Mouse (Mus musculus) brain, embryonic 14.5 days (tissue): ENCODE measurements around the gene Lefty2. TPM values are rescaled to one million over a fixed set of nuclear protein-coding genes. Genes with fewer than 3 reads are reported as not detected.
A peak's percentile ranks its signal among the peaks of the same experiment; 100 is the strongest.

Source experiments
- DNase-seq: peaks from one replicate; pipeline ENCODE4 v3.0.0-alpha.2; 2011; ENCODE audit warnings: low read depth
- CTCF ChIP-seq: fragments of 200-500 bp; IDR thresholded peaks from 2 replicates; pipeline ENCODE4 v1.5.1; 2012; ENCODE audit warnings: inconsistent platforms, mild to moderate bottlenecking, moderate library complexity, borderline replicate concordance; ENCODE audit not compliant: insufficient read depth, insufficient read length; ENCODE audit errors: extremely low read depth
- POLR2A ChIP-seq: fragments of 200-500 bp; IDR thresholded peaks from 2 replicates; pipeline ENCODE4 v1.6.1; 2012; ENCODE audit warnings: mild to moderate bottlenecking, inconsistent platforms, borderline replicate concordance; ENCODE audit not compliant: poor library complexity, insufficient read depth, insufficient read length, severe bottlenecking; ENCODE audit errors: extremely low read depth
- polyA plus RNA-seq: library from polyadenylated mRNA; depleted of rRNA; stranded (reverse); fragments of >200 nt; gene quantifications from 2 replicates; pipeline ENCODE4 v1.2.3, GENCODE M21; 2012

Lefty2 gene
- polyA plus RNA-seq, 1 experiment, result 1.4 TPM

DNA sequence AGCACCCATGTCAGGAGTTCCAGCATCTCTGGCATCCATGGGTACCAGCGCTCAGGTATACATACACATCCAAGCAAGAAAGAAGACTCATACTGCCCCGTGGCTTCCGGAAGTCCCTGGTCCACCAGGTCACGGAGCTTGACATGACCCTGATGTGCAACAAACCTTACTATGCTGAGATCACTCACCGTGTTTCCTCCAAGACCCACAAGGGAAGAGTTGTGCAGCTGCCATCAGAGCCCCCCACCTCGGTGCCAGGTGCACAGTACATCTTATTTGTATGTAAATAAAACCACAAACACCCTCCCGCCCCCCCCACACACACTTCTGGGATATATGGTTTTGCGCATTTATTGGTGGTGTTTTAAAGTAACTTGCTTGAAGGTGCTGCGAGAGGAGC, 17.8 kb upstream of the Lefty2 start:
- DNase-seq, result no peak
- TF ChIP-seq CTCF (no peak), POLR2A (no peak)

DNA sequence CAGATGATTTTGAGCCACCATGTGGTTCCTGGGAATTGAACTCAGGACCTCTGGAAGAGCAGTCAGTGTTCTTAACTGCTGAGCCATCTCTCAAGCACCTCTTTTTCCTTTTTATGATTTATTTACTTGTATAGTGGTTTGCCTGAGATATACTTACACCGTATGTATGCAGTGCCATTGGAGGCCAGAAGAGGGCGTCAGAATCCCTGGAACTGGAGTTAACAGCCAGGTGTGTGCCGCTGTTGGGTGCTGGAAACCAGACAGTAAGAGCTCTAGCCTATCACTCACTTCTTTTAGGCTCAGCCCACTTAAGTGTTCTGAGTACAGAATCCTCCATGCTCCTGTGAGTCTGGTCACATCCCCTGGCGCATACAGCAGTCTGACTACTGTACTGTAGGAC, 15.4 kb upstream of the Lefty2 start:
- DNase-seq, result no peak
- TF ChIP-seq POLR2A (no peak), CTCF (no peak)

DNA sequence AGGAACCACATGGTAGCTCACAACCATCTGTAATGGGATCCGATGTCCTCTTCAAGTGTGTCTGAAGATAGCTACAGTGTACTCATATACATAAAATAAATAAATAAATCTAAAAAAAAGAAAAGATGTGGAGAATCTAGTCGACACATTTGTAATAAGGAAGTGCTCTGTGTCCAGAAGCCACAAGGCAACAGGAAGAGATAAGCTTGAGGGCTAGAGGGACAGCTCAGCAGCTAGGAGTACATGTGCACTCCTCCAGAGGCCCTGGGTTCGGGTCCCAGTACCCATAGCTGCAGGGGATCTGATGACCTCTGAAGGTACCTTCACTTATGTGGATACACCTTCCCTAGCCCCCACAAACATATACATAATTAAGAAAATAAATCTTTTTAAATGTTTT, 11.1 kb upstream of the Lefty2 start:
- DNase-seq, result no peak

DNA sequence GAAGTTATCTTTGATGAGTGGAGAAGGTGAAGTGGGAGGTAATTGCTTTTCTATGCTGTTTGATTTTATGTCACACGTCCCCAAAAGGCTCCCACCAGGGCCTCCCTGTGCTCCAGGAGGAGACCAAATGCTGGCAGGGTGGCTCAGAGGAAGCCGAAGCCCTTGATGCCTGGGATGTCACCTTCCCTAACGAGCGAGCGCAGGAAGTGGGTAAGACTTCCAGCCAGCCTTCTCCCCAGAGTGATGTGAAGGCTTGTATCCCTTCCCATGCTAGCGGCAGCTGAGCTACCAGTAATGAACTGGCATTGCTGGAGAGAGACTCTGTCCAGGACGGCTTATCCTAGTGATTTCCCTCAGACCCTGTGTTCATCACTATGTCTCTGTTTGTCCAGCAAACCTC, 9.2 kb upstream of the Lefty2 start:
- TF ChIP-seq POLR2A (no peak), CTCF (no peak)
- DNase-seq, result no peak

More for the DNA sequence above, 11.1 kb upstream of the Lefty2 start:
- no peak for TF ChIP-seq POLR2A
- no peak for TF ChIP-seq CTCF

DNA sequence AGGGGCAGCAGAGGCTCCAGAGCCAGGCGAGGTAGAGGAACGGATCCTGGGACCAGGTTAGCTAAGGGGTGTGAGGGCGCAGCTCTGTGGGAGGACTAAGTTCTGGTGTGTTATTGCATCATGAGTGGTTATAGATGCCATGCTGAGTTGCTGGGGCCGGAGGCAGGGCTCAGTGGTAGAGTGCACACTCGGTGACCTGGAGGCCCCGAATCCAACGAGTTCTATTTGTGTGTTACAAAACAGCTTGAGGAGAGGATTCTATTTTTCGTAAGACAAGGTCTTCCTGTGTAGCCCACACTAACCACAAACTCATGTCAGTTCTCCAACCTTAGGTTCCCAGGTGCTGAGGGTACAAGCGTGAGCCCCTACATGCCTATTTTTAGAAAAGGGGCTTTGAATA, 8.4 kb upstream of the Lefty2 start:
- no peak for TF ChIP-seq CTCF
- no peak for TF ChIP-seq POLR2A
- DNase-seq, result no peak

DNA sequence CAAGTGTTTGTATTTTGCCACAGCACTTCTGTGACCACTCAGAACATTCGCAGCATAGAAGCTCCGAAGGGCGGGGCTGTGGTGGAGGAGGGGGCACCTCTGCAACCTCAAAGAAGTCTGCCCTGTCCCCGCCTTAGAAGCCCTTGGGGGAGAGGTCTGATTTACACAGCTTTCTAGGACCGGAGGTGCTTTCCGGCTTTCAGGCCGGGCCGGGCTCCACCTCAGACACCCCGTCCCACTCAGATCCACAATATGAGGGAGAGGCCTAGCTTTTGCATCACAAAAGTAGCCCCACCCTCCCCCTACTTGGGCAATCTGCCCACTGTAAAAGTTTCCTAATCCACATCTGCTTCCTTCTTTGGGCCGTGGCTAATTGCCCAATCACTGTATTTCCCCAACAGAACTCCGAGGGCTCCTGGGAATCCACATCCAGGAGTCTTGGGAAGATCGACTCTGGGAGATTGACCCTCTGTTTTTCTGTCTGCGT, 4.3 kb upstream of the Lefty2 start:
- TF ChIP-seq CTCF, result no peak
- no peak for TF ChIP-seq POLR2A
- DNase-seq, result peak; percentile 74

DNA sequence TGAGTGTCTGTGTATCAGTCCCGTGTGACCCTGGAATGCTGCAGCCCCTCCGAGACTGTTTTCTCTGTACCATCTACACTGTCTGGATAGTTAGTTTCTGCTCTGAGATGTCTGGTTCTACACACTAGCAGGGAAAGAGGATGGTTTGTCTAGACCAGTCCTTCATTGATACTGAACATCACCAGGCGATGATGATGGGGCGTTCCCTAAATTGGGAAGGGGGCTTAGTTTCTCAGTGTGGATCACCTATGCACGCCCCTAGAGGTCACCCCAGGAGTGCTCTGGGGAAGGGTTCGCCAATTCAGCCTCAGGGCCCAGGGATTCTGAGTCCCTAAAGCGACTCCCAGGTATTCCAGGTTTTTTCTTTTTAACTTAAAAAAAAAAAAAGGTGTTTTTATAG, 3.7 kb upstream of the Lefty2 start:
- TF ChIP-seq POLR2A (no peak), CTCF (no peak)
- DNase-seq, result no peak

DNA sequence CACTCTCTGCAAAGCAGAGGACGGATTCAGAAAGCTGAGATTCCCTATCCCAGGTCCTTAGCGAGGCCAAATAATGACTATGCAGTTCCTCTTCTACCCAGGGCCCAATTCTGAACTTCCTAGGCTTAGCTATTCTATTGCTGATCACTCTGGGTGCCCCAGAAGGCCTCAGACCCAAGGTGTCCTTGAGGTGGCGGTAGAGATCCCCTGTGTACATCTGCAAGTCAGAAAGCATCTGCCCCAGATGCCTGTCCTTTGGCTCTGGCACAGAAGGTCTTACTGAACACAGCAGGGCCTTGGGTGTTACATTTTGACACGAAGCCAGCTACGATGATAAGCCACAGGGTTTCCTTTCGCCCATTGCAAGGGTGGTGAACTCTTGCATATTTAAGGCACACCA, 3.1 kb upstream of the Lefty2 start:
- TF ChIP-seq CTCF, result peak; percentile 20; the same call in 1 of the 2 replicates
- no peak for TF ChIP-seq POLR2A
- DNase-seq, result no peak

DNA sequence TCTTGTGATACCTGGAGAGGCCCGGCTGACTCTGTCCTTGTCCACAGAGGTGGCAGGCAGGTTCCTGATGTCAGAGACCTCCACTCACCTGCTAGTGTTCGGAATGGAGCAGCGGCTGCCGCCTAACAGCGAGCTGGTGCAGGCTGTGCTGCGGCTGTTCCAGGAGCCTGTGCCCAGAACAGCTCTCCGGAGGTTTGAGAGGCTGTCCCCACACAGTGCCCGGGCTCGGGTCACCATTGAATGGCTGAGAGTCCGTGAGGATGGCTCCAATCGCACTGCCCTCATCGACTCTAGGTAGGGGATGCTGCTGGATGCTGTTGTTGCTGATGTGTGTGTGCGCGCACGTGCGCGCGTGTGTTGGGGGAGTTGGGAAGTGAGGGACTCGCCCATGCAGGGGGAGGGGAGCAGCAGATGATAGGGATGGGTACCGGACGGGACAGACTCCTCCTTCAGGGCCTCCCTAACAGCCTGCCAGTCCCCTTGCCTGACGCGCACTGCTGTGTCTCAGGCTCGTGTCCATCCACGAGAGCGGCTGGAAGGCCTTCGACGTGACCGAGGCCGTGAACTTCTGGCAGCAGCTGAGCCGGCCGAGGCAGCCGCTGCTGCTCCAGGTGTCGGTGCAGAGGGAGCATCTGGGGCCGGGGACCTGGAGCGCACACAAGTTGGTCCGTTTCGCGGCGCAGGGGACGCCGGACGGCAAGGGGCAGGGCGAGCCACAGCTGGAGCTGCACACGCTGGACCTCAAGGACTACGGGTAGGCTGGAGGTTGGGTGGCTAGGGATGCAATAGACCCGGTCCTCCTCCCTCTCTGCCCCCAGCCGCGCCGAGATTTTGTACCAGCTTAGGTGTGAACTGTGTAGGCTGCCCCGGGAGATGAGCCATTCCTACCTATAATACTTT, 1.4 kb downstream of the Lefty2 start:
- DNase-seq, result peak; percentile 11

DNA sequence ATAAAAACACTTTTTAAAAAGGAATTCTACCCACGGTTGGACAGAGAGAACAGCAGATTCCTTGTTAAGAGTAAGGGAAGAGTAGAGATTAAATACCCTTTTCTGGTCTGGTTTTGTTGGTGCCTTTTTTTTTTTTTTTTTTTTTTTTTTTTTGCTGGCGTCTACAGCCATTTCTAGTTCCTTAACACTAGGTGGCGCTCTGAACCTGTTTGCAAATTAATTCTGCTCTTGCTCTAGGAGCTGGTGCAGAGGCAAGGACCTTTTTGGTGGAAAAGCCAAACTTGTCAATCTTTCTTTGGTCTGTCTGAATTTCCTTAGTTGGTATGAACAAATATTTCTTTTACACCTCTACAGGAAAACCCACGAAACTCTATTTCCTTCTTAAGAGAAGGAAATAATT, 8.2 kb downstream of the Lefty2 start:
- DNase-seq, result peak; percentile 83
- TF ChIP-seq POLR2A (no peak), CTCF (peak; percentile 62; the same call in 1 of the 2 replicates)

DNA sequence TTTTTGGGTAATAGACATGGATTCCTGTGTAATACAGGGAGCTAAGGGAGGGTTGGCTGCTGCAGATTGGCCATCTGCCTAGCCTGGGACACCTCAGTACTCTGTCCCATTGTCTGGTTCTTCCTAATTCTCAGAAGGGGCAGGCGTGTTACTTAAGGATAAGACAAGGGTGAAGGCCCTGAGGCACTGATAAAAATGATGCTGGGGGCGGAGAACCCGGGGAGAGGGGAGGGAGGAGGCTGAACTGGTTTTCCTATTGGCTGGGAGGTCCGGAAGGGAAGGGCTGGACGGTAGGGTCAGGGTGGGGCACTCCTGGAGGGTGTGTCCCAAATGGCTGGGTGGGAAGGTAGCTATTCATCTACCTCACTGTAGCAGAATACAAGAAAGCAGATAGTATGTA, 10.0 kb downstream of the Lefty2 start:
- TF ChIP-seq CTCF (no peak), POLR2A (no peak)
- DNase-seq, result no peak

DNA sequence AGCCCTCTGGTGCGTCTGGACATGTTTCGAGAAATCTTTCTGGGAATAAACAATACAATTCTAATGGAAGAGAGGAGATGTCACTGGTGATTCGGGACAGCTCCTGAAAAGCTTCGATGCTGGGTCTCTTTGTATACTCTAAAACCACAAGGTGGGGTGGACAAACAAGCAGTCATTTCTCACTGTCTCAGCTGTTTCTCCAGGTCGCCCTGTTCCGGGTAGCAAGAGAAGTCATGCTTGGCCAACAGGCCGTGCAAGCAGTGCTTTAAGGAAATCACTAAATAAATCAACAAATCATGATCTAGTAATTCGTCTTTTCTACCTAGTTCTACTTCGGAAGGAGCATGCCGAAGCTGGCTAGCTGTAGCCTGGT, 10.7 kb downstream of the Lefty2 start:
- no peak for TF ChIP-seq CTCF
- TF ChIP-seq POLR2A, result no peak
- DNase-seq, result no peak

DNA sequence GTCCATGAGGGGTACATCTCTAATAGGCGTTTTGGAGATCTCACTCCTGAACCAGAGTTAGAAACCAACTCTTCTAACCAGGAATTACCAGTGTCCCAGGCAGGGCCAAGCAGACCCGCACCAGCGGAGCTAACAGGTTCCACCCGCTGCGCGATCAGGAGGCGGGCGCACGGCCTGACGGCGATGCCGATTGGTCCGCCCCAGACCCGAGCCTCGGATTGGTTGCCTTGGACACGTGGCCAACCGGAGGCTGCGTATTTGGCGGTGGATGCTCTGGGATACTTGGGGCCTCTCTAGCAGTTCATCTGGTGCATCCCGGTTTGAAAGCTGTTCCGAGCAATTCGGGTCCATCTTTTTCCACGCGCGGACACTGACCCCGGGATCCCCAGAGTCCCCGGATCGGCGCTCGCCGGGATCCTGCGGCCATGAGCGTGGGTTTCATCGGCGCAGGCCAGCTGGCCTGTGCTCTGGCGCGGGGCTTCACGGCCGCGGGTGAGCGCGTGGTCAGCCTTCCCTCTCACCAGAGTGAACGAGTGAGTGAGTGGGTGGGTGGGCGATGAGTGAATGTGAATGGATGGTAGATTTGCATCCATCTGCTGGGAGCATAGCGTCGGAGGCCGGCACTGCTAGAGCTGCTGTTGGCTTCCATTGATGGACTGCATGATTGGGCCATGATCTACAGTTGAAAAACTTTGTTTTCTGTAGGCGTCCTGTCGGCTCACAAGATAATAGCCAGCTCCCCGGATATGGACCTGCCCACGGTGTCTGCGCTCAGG, 11.3 kb downstream of the Lefty2 start, which contains the start of gene Pycr2:
Gene Pycr2 (plus strand): TSS at position 255 of the 776 bp plus-strand sequence.
- no peak for TF ChIP-seq CTCF
- peak; percentile 42; the same call in 1 of the 2 replicates for TF ChIP-seq POLR2A
- DNase-seq, result peak; percentile 98
